Mouse (Mus musculus) forebrain, embryonic 14.5 days (tissue): ENCODE data around the gene Gm17622. TPM values are rescaled to one million over a fixed set of nuclear protein-coding genes. Genes with fewer than 3 reads are reported as not detected.

Experiments
- ATAC-seq: fragments of 200-750 bp; cut with Nextera tagmentation; 2 replicates; pipeline ENCODE4 v1.8.0; 2017; ENCODE audit warnings: mild to moderate bottlenecking, moderate library complexity
- DNase-seq: peaks from one replicate; pipeline ENCODE4 v3.0.0-alpha.2; 2015; ENCODE audit warnings: low spot score
- H3K27ac ChIP-seq: fragments of 300-500 bp; sonication (generic); 2 replicates; pipeline ENCODE4 v1.5.1; 2014; ENCODE audit warnings: low read depth, mild to moderate bottlenecking, control low read depth, low read length, moderate library complexity
- H3K27me3 ChIP-seq: fragments of 300-500 bp; sonication (generic); replicated peaks from 2 replicates; pipeline ENCODE4 v1.6.1; 2014; ENCODE audit warnings: low read length, control low read depth, mixed read lengths; ENCODE audit not compliant: control insufficient read depth, insufficient read depth
- H3K36me3 ChIP-seq: fragments of 300-500 bp; sonication (generic); 2 replicates; pipeline ENCODE4 v1.6.1; 2014; ENCODE audit warnings: low read length, control low read depth; ENCODE audit not compliant: control insufficient read depth, insufficient read depth
- H3K4me1 ChIP-seq: fragments of 300-500 bp; sonication (generic); 2 replicates; pipeline ENCODE4 v1.6.1; 2014; ENCODE audit warnings: antibody characterized with exemption, low read length, control low read depth; ENCODE audit not compliant: control insufficient read depth, insufficient read depth
- H3K4me2 ChIP-seq: fragments of 300-500 bp; sonication (generic); 2 replicates; pipeline ENCODE4 v1.6.1; 2014; ENCODE audit warnings: mild to moderate bottlenecking, control low read depth, low read length
- H3K4me3 ChIP-seq: fragments of 300-500 bp; sonication (generic); 2 replicates; pipeline ENCODE4 v1.5.1; 2014; ENCODE audit warnings: low read depth, low read length, control low read depth
- H3K9ac ChIP-seq: fragments of 300-500 bp; sonication (generic); 2 replicates; pipeline ENCODE4 v1.6.1; 2014; ENCODE audit warnings: mild to moderate bottlenecking, low read length, control low read depth, moderate library complexity
- H3K9me3 ChIP-seq: fragments of 300-500 bp; sonication (generic); replicated peaks from 2 replicates; pipeline ENCODE4 v1.6.1; 2016; ENCODE audit warnings: low read length, control low read depth, mixed read lengths; ENCODE audit not compliant: control insufficient read depth
- WGBS: fragments of 180-500 bp; shearing (Covaris S2); extraction: QIAGEN DNeasy Blood & Tissue Kit; methylation state at CpG from one replicate; pipeline ENCODE4 v1.1.7; 2014; 5-methylcytosine and 5-hydroxymethylcytosine counted together
- polyA plus RNA-seq: library from polyadenylated mRNA; unstranded; fragments of >200 nt; fragmentation: Nextera tagmentation; extraction: Ambion mirVana; gene quantifications from 2 replicates; pipeline ENCODE4 v1.2.1, GENCODE M21; 2014

Gm17622 gene
- polyA plus RNA-seq: not detected in 2 replicates

GRCm38 (mm10) chr13:96490433-96490832, at the start of gene Gm17622:
Gm17622 (plus strand) TSS chr13:96490733.
- H3K9ac ChIP-seq: no peak within 1 kb of the TSS
- H3K27me3 ChIP-seq: no peaks in the 10 kb centered on the region
- ATAC-seq (no peak), DNase-seq (no peak)
- H3K9me3 ChIP-seq: no peaks in the 10 kb centered on the region
- no peak within 1 kb of the TSS for H3K4me3 ChIP-seq
- 0 out of 2 replicates have a peak, but pooled peaks cover 5% of the 10 kb centered on the region for H3K36me3 ChIP-seq
- H3K4me2 ChIP-seq: no peak within 1 kb of the TSS
- 90% methylated on average over 3 of the region's 3 CpGs for WGBS
- no peak within 1 kb of the TSS for H3K27ac ChIP-seq
- no peaks in the 10 kb centered on the region for H3K4me1 ChIP-seq

GRCm38 (mm10) chr13:96450205-96450856, 40.2 kb upstream of the Gm17622 start:
- Histone ChIP-seq H3K4me2 (no peak overlapping the region), H3K27ac (no peak overlapping the region), H3K4me1 (no peaks in the 10 kb centered on the region), H3K27me3 (no peaks in the 10 kb centered on the region), H3K9me3 (no peaks in the 10 kb centered on the region), H3K4me3 (no peak overlapping the region), H3K36me3 (no peaks in the 10 kb centered on the region), H3K9ac (no peak overlapping the region)
- ATAC-seq (no peak), DNase-seq (no peak)
- WGBS: 82% methylated on average over 11 of the region's 11 CpGs

GRCm38 (mm10) chr13:96450869-96451268, 39.7 kb upstream of the Gm17622 start:
- Histone ChIP-seq H3K9ac (no peak overlapping the region), H3K27ac (no peak overlapping the region), H3K27me3 (no peaks in the 10 kb centered on the region), H3K4me3 (no peak overlapping the region), H3K36me3 (no peaks in the 10 kb centered on the region), H3K4me2 (no peak overlapping the region), H3K4me1 (no peaks in the 10 kb centered on the region), H3K9me3 (no peaks in the 10 kb centered on the region)
- ATAC-seq (no peak), DNase-seq (no peak)
- WGBS: 87% methylated on average over 7 of the region's 7 CpGs

GRCm38 (mm10) chr13:96451386-96452140, 39.0 kb upstream of the Gm17622 start:
- no peaks in the 10 kb centered on the region for H3K4me1 ChIP-seq
- H3K4me2 ChIP-seq: no peak overlapping the region
- WGBS: 90% methylated on average over 11 of the region's 11 CpGs
- no peak overlapping the region for H3K27ac ChIP-seq
- H3K9me3 ChIP-seq: no peaks in the 10 kb centered on the region
- no peaks in the 10 kb centered on the region for H3K27me3 ChIP-seq
- no peak overlapping the region for H3K4me3 ChIP-seq
- no peak overlapping the region for H3K9ac ChIP-seq
- no peaks in the 10 kb centered on the region for H3K36me3 ChIP-seq
- DNase-seq (no peak), ATAC-seq (no peak)

GRCm38 (mm10) chr13:96452621-96453020, 37.9 kb upstream of the Gm17622 start:
- ATAC-seq (no peak), DNase-seq (no peak)
- WGBS: 91% methylated on average over 3 of the region's 3 CpGs

GRCm38 (mm10) chr13:96454288-96454687, 36.2 kb upstream of the Gm17622 start:
- DNase-seq (no peak), ATAC-seq (no peak)
- H3K4me1 ChIP-seq: no peaks in the 10 kb centered on the region
- no peak overlapping the region for H3K4me3 ChIP-seq
- no peaks in the 10 kb centered on the region for H3K9me3 ChIP-seq
- no peak overlapping the region for H3K4me2 ChIP-seq
- no peaks in the 10 kb centered on the region for H3K27me3 ChIP-seq
- H3K36me3 ChIP-seq: no peaks in the 10 kb centered on the region
- WGBS: 83% methylated on average over 3 of the region's 3 CpGs
- H3K9ac ChIP-seq: no peak overlapping the region
- H3K27ac ChIP-seq: no peak overlapping the region

More at GRCm38 (mm10) chr13:96452621-96453020, 37.9 kb upstream of the Gm17622 start:
- H3K4me3 ChIP-seq: no peak overlapping the region
- H3K4me2 ChIP-seq: no peak overlapping the region
- H3K4me1 ChIP-seq: no peaks in the 10 kb centered on the region
- no peaks in the 10 kb centered on the region for H3K9me3 ChIP-seq
- H3K27me3 ChIP-seq: no peaks in the 10 kb centered on the region
- H3K9ac ChIP-seq: no peak overlapping the region
- H3K27ac ChIP-seq: no peak overlapping the region
- H3K36me3 ChIP-seq: no peaks in the 10 kb centered on the region

- Histone ChIP-seq H3K4me2 (no peak overlapping the region), H3K9me3 (no peaks in the 10 kb centered on the region), H3K27ac (no peak overlapping the region), H3K9ac (no peak overlapping the region), H3K4me3 (no peak overlapping the region), H3K4me1 (no peaks in the 10 kb centered on the region), H3K27me3 (no peaks in the 10 kb centered on the region), H3K36me3 (no peaks in the 10 kb centered on the region)
- WGBS: 98% methylated on average over 5 of the region's 5 CpGs
- ATAC-seq (no peak), DNase-seq (no peak)
Observed at GRCm38 (mm10) chr13:96457566-96457965, 33.0 kb upstream of the Gm17622 start.

GRCm38 (mm10) chr13:96458018-96458417, 32.5 kb upstream of the Gm17622 start:
- Histone ChIP-seq H3K4me3 (no peak overlapping the region), H3K27ac (no peak overlapping the region), H3K9ac (no peak overlapping the region), H3K4me1 (no peaks in the 10 kb centered on the region), H3K27me3 (no peaks in the 10 kb centered on the region), H3K9me3 (no peaks in the 10 kb centered on the region), H3K36me3 (no peaks in the 10 kb centered on the region), H3K4me2 (no peak overlapping the region)
- no peak for DNase-seq
- WGBS: 91% methylated on average over 5 of the region's 5 CpGs
- no peak for ATAC-seq

- DNase-seq (no peak), ATAC-seq (no peak)
- Histone ChIP-seq H3K9ac (no peak overlapping the region), H3K4me2 (no peak overlapping the region), H3K36me3 (no peaks in the 10 kb centered on the region), H3K9me3 (no peaks in the 10 kb centered on the region), H3K27me3 (no peaks in the 10 kb centered on the region), H3K4me1 (no peaks in the 10 kb centered on the region), H3K27ac (no peak overlapping the region), H3K4me3 (no peak overlapping the region)
- 88% methylated on average over 4 of the region's 4 CpGs for WGBS
Observed at GRCm38 (mm10) chr13:96458606-96459005, 31.9 kb upstream of the Gm17622 start.
